Mouse (Mus musculus): ENCODE results near the gene Bdp1.

GRCm38 (mm10) chr13:100103052-100103658, 715 bp downstream of the Bdp1 start:
- no peak for TF ChIP-seq CTCF (IDR thresholded peaks at IDR 0.05; ENCODE audit: borderline replicate concordance, control insufficient read depth, extremely low read depth, insufficient read depth, low read length, poor library complexity)
- TF ChIP-seq POLR2A (IDR thresholded peaks at IDR 0.05; ENCODE audit: control insufficient read depth, extremely low read depth, insufficient read depth, low read length, poor library complexity): no peak
